Mouse (Mus musculus) layer of hippocampus, postnatal 36 days (tissue): ENCODE results near the gene Gm21750. TPM values are rescaled to one million over a fixed set of nuclear protein-coding genes. Genes with fewer than 3 reads are reported as not detected.
"Not testable (repeated sequence)": the region's sequence is repeated elsewhere in the genome, so short reads cannot be mapped to it uniquely, and the experiment has no call there.

Experiments
- DNase-seq, 2 experiments: peaks; one replicate each; pipeline ENCODE4 v3.0.0; 2022
- total RNA-seq, 2 experiments: library from RNA; stranded (reverse); gene quantifications; 2 replicates each; pipeline ENCODE4 v1.2.3; 2021

Gene Gm21750
- not detected for total RNA-seq

DNA sequence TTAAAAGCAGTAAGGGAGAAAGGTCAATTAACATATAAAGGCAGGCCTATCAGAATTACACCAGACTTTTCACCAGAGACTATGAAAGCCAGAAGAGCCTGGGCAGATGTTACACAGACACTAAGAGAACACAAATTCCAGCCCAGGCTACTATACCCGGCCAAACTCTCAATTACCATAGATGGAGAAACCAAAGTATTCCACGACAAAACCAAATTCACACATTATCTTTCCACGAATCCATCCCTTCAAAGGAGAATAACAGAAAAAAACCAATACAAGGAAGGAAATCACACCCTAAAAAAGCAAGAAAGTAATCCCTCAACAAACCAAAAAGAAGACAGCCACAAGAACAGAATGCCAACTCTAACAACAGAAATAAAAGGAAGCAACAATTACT is at the start of gene Gm21750:
TSS of gene Gm21750 (plus strand) at position 301 of the 400 bp plus-strand sequence.
- DNase-seq, result not testable (repeated sequence)

DNA sequence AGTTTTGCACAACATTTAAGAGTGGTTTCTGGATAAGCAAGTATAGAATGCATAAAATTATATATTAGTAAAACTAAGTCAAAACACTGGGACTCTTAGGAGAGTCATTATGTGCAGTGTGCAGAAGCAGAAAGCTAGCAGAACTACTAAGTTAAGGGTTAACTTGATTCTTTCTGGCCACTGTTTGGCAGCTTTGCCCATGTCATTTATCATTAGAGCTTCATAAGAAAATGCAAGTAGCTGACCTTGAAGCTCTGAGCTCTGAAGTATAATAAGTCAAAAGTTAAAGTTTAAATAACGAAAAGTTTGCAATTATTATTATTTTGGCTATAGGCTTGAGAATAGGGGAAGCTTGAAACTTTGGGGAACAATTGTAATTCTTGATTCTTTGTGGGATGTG is 46.1 kb upstream of the Gm21750 start:
- not testable (repeated sequence) for DNase-seq

DNA sequence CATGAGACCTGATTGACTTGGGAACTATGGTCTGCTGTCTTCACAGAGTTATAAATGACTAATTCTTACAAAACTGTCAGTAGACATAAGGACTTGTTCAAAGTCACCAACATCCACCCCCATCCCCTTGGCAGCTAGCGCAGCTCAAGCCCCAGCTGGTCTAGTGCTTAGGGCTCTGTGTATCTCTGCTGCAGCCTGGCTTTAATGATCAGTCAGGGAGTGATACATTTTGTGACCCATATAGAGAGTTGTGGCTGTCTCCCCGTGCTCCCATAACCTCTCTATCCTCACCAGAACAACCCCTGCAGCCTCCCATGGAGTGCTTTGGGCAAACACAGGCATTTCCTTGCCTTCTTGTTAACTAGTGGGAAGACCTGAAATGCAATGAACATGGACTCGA is 40.1 kb upstream of the Gm21750 start:
- DNase-seq, result peak; percentile 40 to 43

DNA sequence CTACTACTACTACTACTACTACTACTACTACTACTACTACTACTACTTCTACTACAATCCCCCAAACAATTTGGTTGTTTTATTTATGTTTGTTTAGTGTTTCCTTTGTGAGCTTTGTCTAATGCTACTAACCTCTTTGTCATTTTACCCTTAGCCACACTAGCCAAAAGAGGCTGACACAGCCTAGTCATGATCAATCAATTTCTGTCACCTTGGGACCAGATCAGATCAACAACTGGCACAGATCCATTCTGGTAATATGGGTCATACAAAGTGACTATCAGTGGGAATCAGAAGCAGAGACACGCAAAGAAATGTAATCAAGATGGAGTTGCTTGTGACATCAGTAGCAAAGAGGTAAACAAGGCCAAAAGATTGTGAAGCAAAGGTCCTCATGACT is 38.0 kb upstream of the Gm21750 start:
- no peak for DNase-seq

DNA sequence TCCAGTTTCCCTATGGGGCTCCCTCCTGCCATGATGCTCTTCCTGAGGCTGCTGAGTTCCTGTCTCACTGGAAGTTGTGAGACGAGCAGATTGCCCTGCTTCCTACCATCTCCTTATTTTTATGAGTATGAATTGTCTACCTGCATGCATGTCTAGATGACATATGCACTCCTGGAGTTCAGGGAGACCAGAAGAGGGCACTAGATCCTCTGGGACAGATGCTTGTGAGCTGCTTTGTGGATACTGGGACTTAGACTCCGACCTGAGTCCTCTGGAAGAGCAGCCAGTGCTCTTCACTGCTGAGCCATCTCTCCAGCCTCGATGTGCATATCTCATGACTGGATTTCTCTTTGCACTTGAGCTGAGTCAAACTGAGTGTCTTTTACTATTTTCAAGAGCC is 35.6 kb upstream of the Gm21750 start:
- no peak for DNase-seq

DNA sequence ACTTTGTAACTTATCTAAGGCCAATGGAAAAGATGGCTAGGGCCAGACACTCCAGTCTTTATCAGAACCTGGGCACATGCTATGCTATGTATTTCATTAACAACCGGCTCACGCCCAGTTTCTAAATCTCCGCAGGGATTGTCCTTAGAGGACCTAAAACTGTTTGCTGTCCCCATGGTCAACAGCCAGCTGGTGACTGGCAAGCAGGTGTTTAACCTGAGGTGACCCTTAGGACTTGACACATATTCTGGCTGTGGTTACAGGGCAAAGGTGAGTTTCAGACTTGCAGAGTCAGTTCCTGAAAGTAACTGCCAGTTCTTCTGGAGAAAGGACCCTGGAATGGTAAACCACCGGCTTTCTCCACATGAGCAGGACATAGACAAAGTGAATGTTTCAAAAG is 29.5 kb upstream of the Gm21750 start:
- DNase-seq, result no peak

DNA sequence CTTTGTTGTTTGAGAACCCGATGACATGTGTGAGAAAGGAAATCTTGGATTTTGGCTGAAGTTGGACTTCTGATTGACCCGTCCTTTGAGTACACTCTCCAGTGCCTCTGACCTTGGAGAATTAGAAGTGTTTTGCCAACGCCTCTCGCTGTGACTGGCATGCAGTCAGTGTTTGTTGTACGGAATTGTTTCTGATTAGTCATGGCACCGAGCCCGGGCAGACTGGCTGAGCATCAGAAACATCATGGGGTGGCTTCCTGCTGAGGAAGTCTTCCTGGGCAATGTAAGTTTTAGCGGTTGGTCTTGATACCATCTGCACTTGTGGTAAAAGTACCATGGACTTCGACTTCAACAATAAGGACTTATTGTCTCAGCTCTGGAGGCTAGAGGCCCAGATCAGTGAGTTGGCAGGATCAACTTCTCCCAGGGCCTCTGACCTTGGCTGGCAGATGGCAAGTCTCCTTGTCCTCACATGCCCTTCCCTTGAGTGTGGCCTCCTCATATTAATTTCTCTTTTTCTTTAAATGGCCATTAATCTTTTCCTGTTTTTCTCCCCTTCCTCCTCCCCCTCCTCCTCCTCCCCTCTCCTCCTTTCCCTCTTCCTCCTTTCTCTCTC is 28.3 kb upstream of the Gm21750 start:
- peak; percentile 24 to 50 for DNase-seq

DNA sequence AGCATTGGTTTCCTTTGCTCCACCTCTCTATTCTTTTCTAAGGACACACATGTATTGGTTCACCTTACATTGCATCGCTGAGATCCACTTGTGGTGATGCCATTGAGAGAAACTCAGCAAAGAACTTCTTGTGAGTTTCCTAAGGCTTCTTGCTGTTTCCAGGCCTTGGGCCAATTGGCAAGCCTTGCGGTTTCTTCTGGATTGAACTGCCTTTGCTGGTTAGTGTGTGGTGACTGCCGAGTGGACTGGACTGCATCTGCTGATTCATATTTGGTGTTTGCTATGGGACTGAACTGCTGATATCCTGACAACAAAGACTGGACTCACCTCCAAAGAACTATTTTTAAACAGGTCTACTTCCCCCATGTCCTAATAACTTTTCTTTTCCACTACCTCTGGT is 26.7 kb upstream of the Gm21750 start:
- no peak for DNase-seq

DNA sequence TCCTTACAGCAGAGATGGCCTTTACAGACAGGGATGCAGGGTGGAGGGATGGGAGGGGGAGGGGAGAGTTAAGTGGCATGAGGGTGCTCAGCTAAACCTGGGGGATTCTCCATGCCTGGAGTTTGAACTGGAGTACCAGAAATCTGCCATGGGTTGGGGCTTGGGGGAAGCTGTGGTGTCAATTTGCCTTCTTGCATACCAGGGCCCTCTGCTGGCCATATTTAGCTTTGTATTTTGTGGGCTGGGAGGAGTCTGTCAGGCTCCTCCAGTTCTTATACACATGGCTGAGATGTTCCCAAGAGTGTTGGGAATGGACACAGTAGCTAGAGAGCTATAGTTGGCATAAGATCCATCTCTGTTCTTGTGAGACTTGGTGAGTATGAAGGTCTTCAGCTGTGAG is 23.6 kb upstream of the Gm21750 start:
- DNase-seq, result no peak

DNA sequence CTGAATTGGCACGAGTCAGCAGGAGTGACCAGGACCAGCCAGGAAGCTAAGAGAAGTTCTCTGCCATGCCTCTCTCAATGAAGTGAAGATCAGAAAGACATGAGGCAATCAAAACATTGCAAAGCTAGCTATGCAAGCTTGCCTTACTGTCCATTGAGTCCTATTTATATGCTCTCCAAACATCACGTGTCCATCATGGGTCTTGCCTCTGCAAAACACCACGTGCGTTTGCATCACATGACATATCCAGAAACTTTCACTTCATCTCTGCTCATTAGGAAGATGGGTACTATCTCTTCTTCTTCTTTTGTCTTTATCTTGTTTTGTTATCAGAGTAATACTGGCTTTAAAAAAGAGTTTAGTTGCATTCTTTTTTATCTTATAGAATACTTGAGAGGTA is 10.8 kb upstream of the Gm21750 start:
- no peak for DNase-seq

DNA sequence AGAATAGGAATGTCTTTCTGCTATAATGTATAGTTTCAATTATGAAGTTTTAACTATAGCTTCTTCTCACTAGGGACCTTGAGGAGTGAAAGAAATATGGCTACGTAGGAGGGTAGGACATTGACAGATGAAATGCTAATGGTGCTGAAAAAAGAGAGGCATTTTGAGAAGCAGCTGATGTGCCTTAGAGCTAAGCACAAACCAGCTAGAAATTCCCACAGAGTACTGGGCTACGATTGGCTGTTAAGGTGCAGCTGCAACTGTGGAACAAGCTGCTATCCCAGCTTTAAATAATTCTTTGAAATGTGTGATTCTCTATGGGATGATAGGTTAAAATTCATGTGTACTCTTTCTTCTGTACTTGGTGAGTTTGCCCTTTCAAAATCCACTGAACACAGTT is 9.1 kb downstream of the Gm21750 start:
- DNase-seq, result peak; percentile 4 to 10

DNA sequence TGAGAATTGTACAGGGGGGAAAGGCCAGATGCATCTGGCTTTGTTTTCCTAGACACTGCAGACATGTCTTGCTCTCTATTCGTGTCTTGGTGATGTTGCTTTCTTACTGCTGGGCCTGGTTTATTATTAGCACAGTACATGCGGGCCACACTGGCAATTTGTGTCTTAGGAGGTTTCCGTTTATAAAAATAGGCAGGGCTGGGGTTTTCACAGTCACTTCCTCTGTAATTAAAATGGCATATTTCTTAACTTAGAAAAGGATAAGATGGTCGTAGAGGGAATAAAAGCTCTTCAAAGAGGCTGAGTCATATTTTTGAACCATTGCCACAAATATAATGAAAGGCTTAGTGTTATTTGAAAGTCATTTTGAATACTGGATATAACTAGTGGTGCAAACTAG is 26.7 kb downstream of the Gm21750 start:
- DNase-seq, result no peak

DNA sequence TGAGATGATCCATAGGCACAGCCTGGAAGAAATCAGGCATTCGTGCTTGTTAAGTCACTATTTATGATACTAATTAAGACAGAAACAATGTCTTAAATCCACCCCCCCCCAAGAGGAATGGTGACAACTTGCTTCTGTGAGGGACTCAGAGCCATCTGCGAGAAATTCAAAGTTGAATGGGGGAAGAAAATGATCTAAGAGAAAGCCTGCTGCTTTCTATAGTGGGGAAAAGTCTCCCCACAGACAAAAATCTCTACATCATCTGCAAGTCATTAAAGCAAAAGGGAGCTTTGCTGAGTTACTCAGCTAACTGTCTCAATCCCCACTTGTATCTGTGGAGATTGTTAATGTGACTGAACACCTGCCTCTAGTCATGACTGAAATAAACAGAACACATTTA is 27.4 kb downstream of the Gm21750 start:
- DNase-seq, result no peak

DNA sequence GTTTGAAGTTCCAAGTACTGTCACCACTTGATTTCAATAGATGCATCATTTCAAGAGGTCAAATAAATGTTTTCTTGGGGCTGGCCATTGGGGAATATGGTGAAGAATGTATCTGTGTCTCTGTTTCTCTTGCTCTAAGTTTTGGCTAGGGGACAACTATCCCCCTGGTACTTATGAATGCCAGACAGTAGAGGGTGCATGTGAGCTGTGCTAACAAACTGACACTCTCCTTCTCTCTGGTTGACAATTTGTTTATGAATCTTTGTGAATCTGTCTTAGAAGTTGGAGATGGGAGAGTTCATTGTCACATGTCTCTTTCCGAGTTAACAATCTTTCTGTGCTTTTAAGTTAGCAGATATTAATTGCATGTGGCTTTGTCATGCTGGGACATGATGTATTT is 39.2 kb downstream of the Gm21750 start:
- DNase-seq, result no peak

DNA sequence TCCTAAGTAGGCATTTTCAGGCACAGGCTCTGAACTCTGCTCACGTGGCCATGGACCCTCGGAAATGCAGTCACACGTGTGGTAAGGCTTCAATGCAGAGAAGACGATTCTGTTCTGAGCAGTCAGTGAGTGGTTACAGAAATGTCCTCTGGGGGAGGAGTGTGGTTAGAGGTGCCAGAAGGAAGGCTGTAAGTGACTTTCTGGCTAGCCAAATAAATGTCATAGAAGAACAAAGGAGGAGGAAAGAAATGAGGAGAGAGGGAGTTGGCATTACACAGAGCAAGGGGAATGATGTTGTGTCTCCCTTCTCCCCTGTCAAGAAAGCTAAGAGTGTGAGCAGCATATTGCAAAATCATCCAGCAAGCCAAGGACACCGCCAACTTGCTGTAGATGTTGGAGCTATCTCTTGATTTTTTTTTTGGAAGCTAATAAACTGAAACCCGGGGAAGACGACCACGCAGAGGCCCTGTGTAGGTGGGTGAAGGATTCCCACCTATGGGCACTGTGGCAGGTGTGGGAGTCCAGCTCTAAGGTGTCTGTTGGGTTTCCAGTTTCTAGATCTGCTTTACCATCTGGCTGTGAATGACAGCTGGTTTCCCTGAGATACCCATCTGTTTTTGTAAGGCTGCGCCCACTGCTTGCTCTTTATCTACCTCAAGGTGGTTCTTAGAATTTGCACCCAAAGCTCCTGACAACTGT is 48.5 kb downstream of the Gm21750 start:
- peak in 1 of 2 experiments; percentile 7 for DNase-seq

Other genes starting within 250 kb of the Gm21750 start
- gene Med4, start 151.2 kb upstream of the Gm21750 start, total RNA-seq, result 10 to 100 TPM; 30.0 to 31.6 TPM
- gene Sucla2, start 135.9 kb upstream of the Gm21750 start, total RNA-seq, result 100 to 1,000 TPM; 153 to 167 TPM
- 1 to 10 TPM; 5.6 to 6.0 TPM for gene Nudt15, start 113.0 kb upstream of the Gm21750 start, total RNA-seq